Comparison of ENCODE assay signal across 23 mouse cellular contexts in the genomic region with DNA sequence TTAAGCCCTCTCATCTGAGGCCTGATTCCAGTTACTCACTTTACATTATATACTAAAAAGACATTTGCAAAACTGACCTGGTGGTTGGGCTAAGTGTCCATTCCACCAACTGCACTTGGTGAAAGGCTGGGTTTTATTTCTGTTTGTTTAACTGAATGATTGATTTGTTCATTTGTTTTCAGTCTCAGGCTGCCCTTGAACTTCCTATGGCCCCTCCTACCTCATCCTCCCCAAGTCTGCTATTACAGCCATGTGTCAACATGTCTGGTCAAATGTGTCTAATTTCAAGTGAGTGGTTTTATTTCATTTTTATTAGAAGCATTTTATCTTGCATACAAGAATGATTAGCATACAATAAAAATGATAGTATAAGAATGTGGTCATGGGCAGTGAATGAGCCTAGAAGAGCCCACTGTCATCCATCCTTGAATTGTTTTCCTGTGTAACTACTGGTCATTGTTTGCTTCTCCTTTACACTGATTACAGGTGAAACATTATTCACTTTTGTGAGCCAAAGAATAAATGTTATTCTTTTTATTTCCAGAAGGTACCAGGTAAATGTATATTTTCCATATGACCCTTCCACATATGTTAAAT.
"Had no signal": no experiment of that assay in that cellular context is flagged by ENCODE, and none has a peak within 500 bp of the region (broad histone marks: within the 10 kb centered on the region; RNA-seq: fewer than 3 reads in every experiment).

No protein-coding gene starts in this region.

- H3K9me3 ChIP-seq: heart, embryonic 10.5 days; heart, embryonic 12.5 days; hindbrain, embryonic 10.5 days; hindbrain, embryonic 12.5 days; intestine, embryonic 15.5 days; limb, embryonic 10.5 days; limb, embryonic 12.5 days had no signal

- H3K9ac ChIP-seq: heart, embryonic 12.5 days; hindbrain, embryonic 12.5 days; intestine, embryonic 15.5 days; limb, embryonic 12.5 days; liver, embryonic 14.5 days had no signal

- H3K27me3 ChIP-seq: heart, embryonic 12.5 days; hindbrain, embryonic 12.5 days; intestine, embryonic 15.5 days; limb, embryonic 12.5 days had no signal

- ATAC-seq: forebrain, embryonic 16.5 days; hindbrain, embryonic 16.5 days; inflammation-experienced regulatory T-cells, adult 6 months; intestine, embryonic 15.5 days; intestine, postnatal 0 days had no signal

- H3K4me2 ChIP-seq: heart, embryonic 12.5 days; hindbrain, embryonic 12.5 days; intestine, embryonic 15.5 days; limb, embryonic 12.5 days; liver, embryonic 11.5 days had no signal

- H3K27ac ChIP-seq: gastrocnemius, adult 2 months; heart, embryonic 10.5 days; hindbrain, embryonic 10.5 days; hindbrain, embryonic 12.5 days; intestine, embryonic 15.5 days; layer of hippocampus, adult 2 months; left cerebral cortex, adult 2 months; limb, embryonic 10.5 days; limb, embryonic 12.5 days; liver, embryonic 14.5 days had no signal

- H3K4me3 ChIP-seq: gastrocnemius, adult 2 months; heart, embryonic 10.5 days; heart, embryonic 12.5 days; hindbrain, embryonic 10.5 days; hindbrain, embryonic 12.5 days; intestine, embryonic 15.5 days; layer of hippocampus, adult 2 months; left cerebral cortex, adult 2 months; limb, embryonic 10.5 days; limb, embryonic 12.5 days had no signal

- DNase-seq: gastrocnemius, adult 2 months; gastrocnemius, postnatal 10 days; gastrocnemius, postnatal 25 days; heart, adult 18-20 months; heart, postnatal 10 days; heart, postnatal 4 days; kidney, adult 9 months; kidney, postnatal 14 days had no signal

- H3K4me1 ChIP-seq: heart, embryonic 10.5 days; heart, embryonic 12.5 days; hindbrain, embryonic 10.5 days; hindbrain, embryonic 12.5 days; intestine, embryonic 15.5 days had no signal

- H3K36me3 ChIP-seq: heart, embryonic 10.5 days; heart, embryonic 12.5 days; hindbrain, embryonic 10.5 days; hindbrain, embryonic 12.5 days; intestine, embryonic 15.5 days; limb, embryonic 10.5 days; limb, embryonic 12.5 days had no signal
